Mouse (Mus musculus) adipocyte (in vitro differentiated cells): ENCODE results near the gene Fut4.

Experiments used
- DNase-seq: peaks from one replicate; pipeline ENCODE4 v3.0.0-alpha.2; 2016; ENCODE audit warnings: low spot score

The Fut4 gene

GRCm38 (mm10) chr9:14752001-14752522 is at the start of gene Fut4:
Fut4 (minus strand) TSS chr9:14752393.
- no peak for DNase-seq

GRCm38 (mm10) chr9:14787356-14787755 is 35.2 kb upstream of the Fut4 start:
- DNase-seq = no peak

GRCm38 (mm10) chr9:14784039-14785002 is 32.1 kb upstream of the Fut4 start, which contains the start of the genes Mre11a and Ankrd49:
Mre11a (plus strand) TSS chr9:14784654.
Ankrd49 (minus strand) TSS chr9:14784856.
- DNase-seq = peak; percentile 96

GRCm38 (mm10) chr9:14778341-14778740 is 26.1 kb upstream of the Fut4 start:
- no peak for DNase-seq

GRCm38 (mm10) chr9:14773813-14774212 is 21.6 kb upstream of the Fut4 start:
- DNase-seq = peak; percentile 53

- no peak for DNase-seq
Measured at GRCm38 (mm10) chr9:14772074-14772473, 19.9 kb upstream of the Fut4 start.

- DNase-seq = no peak
Measured at GRCm38 (mm10) chr9:14770803-14771471, 18.7 kb upstream of the Fut4 start, which contains the start of gene 1700012B09Rik. 1700012B09Rik (minus strand) TSS chr9:14771030.

- no peak for DNase-seq
Measured at GRCm38 (mm10) chr9:14769811-14770210, 17.6 kb upstream of the Fut4 start.

- peak; percentile 65 for DNase-seq
Measured at GRCm38 (mm10) chr9:14764765-14765164, 12.6 kb upstream of the Fut4 start.

GRCm38 (mm10) chr9:14759261-14759660 is 7.1 kb upstream of the Fut4 start:
- no peak for DNase-seq

- no peak for DNase-seq
Measured at GRCm38 (mm10) chr9:14758590-14758989, 6.4 kb upstream of the Fut4 start.

- DNase-seq = no peak
Measured at GRCm38 (mm10) chr9:14754469-14754868, 2.3 kb upstream of the Fut4 start.

GRCm38 (mm10) chr9:14753947-14754346 is 1.8 kb upstream of the Fut4 start:
- DNase-seq = no peak

GRCm38 (mm10) chr9:14751503-14752000 is 641 bp downstream of the Fut4 start:
- no peak for DNase-seq

- no peak for DNase-seq
Measured at GRCm38 (mm10) chr9:14750901-14751502, 1.2 kb downstream of the Fut4 start.

- DNase-seq = no peak
Measured at GRCm38 (mm10) chr9:14740151-14740924, 11.9 kb downstream of the Fut4 start, which contains the start of gene Piwil4. Piwil4 (minus strand) TSS chr9:14740733.

- no peak for DNase-seq
Measured at GRCm38 (mm10) chr9:14739498-14740150, 12.6 kb downstream of the Fut4 start.

- no peak for DNase-seq
Measured at GRCm38 (mm10) chr9:14730941-14731541, 21.2 kb downstream of the Fut4 start.

- no peak for DNase-seq
Measured at GRCm38 (mm10) chr9:14728365-14728764, 23.8 kb downstream of the Fut4 start.

- no peak for DNase-seq
Measured at GRCm38 (mm10) chr9:14726629-14727028, 25.6 kb downstream of the Fut4 start.
